Mouse (Mus musculus) right cerebral cortex, adult 2 months (tissue): ENCODE measurements around the gene Nme7.
A peak's percentile ranks its signal among the peaks of the same experiment; 100 is the strongest.

ENCODE experiments used
- DNase-seq, 2 experiments: peaks; one replicate each; pipeline ENCODE4 v3.0.0; 2021 to 2022; ENCODE audit warnings: low spot score in 2 of 2

The Nme7 gene

DNA sequence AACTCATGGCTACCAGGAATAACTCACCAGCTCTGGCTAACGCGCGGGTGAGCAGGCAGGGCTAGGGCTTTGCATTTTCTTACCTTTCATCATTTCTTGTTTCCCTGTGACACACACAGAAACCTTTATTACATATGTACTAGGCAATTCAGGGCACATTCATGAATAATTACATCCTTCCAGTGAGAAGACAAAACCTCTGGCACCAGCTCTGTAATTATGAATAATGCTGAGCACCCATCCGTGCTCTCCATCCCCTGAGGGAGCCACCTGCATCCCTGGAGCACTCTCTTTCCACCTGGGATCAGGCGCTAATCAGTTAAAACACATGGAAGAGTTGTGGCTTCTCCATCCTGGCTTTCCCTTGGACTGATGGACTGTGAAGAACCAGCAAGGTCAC lies at the start of gene Nme7:
TSS of gene Nme7 (plus strand) at position 301 of the 400 bp plus-strand sequence.
- DNase-seq, result no peak

- DNase-seq, result no peak
Measured at GRCm38 (mm10) chr1:164254836-164255235, 49.1 kb upstream of the Nme7 start.

DNA sequence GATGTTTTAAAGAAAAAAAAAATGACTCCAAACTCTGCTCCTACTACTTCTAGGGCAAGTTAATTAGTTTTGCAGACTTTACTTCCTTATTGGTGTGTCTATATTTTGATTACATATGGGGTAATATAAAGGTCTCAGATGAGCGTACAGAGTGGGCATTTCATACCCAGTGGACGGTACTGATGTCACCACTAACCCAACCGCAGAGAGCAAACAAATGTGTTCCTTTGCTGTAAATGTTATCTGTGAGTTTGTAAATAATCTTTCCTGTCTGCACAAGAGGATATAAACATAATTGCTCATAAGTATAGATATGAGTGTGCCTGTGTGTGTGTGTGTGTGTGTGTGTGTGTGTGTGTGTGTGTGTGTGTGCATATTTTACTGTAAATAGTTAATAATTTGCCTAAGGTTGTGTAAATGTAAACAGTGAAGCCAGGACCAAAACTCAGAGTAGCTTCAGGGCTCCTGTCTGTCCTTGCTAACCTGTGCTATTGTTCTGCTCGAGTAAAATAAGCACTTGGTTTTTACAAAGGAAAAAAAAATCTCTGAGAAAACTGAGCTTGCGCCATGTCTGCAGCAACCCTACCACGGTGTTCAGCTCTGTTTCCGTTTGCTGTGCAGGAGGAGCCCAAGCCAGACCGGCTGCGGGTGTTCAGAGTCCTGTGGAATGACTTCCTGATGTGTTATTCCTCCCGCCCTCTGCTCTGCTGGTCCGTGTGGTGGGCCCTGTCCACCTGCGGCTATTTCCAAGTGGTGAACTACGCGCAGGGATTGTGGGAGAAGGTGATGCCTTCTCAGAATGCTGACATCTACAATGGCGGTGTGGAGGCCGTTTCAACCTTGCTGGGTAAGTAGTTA lies 43.5 kb upstream of the Nme7 start:
- no peak for DNase-seq

DNA sequence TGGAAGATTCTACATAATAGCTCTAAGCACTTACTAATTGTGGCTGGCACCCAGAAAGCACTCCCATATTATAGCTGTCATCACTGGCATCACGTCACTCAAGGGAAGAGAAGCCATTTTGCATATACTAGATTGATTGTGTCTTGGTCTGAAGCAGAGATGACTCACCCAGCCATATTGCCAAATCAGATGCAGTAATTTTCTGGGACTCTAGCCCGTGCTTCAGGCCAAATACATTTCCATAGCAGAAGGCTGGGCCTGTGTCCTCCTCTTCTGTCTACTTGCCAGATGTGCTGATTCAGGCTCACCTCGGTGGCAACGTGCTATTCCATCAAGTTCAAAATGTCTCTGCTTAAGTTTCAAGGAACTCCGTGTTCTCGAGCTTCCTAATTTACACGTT lies 42.4 kb upstream of the Nme7 start:
- peak in 1 of 2 experiments; percentile 21 for DNase-seq

GRCm38 (mm10) chr1:164270941-164271340 lies 33.0 kb upstream of the Nme7 start:
- DNase-seq, result no peak

DNA sequence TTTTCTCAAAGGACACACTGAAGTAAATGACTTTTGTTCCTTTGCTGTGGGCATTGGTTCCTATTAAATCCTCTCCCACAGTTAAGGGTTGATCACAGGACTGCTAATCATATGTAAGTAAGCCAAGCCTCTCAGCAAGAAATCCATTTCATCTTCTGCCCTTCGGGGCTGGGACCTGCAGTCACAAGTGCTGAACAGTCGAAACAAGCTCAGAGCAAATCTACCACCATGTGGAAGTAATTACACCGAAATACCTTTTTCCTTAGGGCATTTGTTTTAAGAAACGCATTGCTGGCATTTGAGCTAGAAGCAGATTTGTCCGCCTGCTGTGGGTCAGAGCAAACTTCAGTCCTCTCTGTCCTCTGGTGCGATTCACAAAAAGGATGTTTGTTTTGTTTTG lies 30.3 kb upstream of the Nme7 start:
- DNase-seq, result no peak

DNA sequence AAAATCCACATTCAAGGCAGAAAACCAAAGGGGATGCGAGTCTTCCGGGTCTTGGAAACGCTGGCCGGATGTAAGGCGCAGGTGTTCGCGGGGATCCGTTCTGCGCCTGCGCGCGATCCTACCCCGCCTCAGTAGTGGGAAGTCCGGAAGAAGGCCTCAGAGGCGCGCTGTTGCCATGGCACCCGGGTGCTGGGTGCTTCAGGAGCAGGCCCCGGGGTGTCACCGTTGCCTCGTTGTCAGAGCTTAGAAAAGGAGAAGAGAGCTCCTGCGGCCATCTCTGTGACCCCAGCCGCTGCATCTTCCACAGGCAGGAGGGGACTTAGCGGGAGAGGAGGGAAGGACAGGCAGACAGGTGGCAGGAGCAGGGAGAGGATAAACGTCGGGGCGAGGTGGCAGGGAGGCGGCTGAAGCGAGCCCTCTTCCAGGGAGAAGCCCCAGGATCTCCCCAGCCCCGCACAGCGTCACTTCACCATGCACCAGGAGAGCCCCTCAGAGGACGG lies 28.4 kb upstream of the Nme7 start, which contains the start of gene Ccdc181:
TSS of gene Ccdc181 (plus strand) at position 131 of the 500 bp plus-strand sequence.
- DNase-seq, result peak; percentile 95 to 96

- no peak for DNase-seq
Measured at GRCm38 (mm10) chr1:164276552-164276951, 27.4 kb upstream of the Nme7 start.

DNA sequence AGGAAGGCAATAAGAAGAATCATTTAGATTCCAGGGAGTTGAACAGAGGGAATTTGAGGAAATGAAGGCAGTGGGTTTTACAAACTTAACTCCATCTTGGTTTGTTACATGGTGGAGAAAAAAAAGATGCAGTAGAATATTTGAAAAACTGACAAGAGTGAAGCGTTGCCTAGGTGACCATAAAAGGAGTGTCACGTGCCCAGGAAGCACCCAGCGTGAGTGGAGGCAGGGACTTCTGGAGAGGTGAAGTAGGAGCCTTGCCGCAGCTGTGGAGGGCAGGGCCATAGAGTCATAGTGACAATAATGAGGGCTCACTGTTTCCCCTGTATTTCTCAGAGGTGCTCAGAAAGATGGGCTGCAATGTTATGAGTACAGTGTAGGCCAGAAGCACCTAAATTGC lies 24.6 kb upstream of the Nme7 start:
- DNase-seq, result no peak

DNA sequence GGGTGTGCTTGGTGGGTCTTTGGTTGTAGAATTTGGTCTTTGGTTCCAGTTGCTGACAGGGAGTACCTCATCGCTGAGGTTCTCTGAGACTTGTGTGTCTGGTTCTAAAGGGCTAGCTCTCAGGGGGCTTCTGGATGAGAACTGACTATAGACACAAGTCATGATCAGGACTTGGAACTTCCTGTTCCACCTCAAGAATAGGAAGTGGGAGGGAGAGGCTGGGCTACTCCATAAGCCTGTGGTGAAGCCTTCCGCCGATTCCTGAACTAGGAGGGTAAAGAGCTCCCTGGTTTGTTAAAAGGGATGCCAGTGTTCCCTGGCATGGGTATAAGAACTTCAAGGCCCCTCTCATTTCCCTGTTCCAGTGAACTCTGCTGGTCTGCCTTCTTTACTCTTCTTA lies 19.9 kb upstream of the Nme7 start:
- no peak for DNase-seq

DNA sequence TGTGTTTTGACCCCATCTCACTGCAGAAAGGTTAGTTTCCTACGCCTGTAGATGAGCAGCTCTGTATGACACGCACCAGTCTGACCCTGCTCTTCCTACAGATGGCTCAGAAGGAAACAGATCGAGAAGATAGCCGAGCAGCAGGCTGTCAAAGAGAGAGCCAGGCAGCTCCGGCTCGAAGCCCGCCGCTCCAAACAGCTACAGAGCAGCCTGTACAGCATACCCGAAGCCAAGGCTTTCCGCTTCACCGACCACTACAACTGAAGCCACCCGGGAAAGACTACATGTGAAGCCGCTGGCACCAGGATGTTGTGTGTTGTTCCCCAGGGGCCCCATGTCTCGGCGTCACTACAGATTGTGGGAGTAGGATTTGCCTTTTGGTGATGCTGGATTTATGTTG lies 16.5 kb upstream of the Nme7 start:
- DNase-seq, result no peak

GRCm38 (mm10) chr1:164292040-164292439 lies 11.9 kb upstream of the Nme7 start:
- DNase-seq, result no peak

- no peak for DNase-seq
Measured at GRCm38 (mm10) chr1:164294071-164294470, 9.8 kb upstream of the Nme7 start.

DNA sequence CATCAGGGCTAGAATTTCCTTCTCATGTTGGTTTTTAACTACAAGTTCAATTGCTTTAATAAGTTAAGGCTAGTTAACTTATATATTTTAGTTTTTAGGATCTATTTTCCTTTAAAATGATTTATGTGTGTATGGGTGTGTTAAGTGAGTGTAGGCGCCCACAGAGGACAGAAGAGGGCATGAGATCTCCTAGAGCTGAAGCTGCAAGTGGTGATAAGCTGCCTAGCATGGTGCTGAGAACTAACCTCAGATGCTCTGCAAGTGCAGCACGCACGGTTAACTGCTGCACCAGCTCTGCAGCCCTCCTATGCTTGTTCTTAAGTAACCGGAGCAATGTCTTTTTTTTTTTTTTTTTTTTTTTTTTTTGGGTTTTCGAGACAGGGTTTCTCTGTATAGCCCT lies 7.4 kb upstream of the Nme7 start:
- no peak for DNase-seq

DNA sequence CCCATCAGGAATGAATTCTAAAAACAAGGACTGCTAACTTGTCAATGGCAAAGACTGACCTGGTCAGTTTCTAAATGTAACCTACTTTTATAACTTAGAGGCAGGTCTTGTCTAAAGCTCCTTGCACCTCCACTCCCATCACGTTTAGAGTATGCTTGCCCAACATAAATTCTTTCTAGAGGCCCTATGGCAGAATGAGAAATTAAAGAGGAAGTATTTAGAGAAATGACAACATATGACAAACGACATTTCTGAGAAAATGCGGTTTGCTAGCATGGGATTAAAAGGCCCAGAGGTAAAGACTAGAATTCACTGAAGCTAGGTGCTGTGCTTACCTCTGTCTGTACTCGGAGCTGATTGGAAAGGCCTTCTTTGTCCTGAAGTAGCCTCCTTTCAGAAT lies 2.0 kb upstream of the Nme7 start:
- DNase-seq, result no peak

DNA sequence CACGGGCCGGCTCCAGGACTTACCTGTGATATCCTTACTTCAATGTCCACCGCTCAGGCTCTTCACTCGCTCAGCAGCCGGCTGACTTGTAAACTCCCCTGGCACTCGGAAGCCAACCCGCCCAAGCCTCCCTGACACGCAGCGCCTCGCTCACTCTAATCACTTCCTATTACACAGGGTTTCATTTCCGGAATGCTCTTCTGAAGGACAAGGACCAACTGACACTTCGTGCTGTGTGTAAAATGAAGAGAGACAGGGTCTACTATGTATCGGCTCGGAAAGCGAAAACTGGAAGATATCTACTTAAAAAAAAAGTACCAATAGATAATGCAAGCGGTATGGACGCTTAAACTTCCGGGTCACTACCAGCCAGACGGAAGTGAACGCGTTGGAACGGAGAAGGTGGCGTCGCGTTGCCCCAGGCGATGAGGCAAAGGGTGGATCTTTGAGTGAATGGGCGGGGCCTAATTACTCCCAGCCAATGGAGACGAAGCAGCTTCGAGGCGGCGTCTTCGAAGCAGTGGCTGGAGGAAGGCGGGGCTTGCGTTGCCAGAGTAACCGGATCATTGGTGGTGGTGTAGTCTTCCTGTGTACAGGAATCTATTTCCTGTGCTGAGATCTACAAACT lies 3.3 kb downstream of the Nme7 start, which contains the start of gene Blzf1:
TSS of gene Blzf1 (minus strand) at position 366 of the 628 bp plus-strand sequence.
- DNase-seq, result peak; percentile 97 to 98

GRCm38 (mm10) chr1:164307922-164308321 lies 4.0 kb downstream of the Nme7 start:
- no peak for DNase-seq

DNA sequence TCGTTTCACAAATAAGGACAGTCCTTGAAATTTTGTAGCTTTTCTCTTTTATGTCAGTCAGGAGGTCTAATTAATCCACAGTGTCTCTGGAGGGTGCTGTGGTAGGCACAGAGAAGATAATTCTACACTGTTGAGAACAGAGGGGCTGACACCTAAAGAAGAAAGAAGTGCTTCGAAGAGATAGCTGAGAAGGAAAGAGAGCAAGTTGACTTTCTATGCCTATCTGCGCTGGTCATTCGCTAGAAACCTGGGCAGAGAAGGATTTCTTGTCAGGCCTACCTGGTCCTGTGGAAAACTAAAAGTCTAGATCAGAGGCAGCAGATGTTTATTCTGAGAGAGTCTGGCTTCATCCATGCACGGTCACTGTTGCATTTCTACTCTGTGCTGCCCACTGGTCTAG lies 10.2 kb downstream of the Nme7 start:
- DNase-seq, result no peak

GRCm38 (mm10) chr1:164315266-164315665 lies 11.3 kb downstream of the Nme7 start:
- DNase-seq, result peak in 1 of 2 experiments; percentile 44

DNA sequence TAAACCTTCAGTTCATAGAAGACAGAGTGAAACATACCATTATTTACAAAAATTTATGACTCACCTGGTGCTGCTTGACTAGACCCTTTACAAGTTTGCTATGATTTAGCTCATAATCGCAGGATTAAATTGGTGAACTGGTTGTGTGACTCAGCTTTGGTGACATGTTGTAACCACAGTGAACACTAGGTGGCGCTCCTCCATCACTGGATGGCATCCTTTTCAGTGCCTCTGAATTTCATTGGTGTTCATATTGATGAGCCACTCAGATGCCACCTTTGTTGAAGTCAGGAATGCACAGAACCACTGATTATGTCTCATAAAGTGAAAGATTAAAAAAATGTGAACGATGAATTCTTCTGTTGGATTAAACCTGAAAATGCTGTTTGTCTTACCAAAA lies 12.8 kb downstream of the Nme7 start:
- DNase-seq, result peak; percentile 87 to 92

GRCm38 (mm10) chr1:164317261-164317660 lies 13.3 kb downstream of the Nme7 start:
- DNase-seq, result no peak

DNA sequence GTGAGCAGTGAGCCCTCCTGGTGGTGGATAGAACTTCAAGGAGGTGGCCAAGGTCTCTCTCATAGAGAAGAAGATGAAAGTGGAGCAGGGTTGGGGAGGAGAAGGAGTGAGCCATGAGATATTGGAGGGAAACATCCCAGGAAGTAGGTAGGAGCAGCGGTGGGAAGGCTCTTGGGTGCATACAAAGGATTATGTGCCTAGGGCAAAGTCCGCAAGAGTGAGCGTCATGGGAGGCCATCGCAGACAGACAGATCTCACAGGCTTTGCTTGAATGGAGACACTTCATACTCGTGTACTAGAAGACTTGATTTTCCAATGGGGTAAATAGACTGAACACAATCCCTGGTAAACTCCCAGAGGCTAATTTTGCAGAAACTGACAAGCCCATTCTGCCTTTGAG lies 14.6 kb downstream of the Nme7 start:
- no peak for DNase-seq
